Mouse (Mus musculus) hindbrain, embryonic 13.5 days (tissue): Measurements from ENCODE around the gene Lrmda. TPM values are rescaled to one million over a fixed set of nuclear protein-coding genes. Genes with fewer than 3 reads are reported as not detected.

ENCODE experiments used
- ATAC-seq: fragments of 200-750 bp; cut with Nextera tagmentation; 2 replicates; pipeline ENCODE4 v1.8.0; 2017; ENCODE audit warnings: moderate TSS enrichment; ENCODE audit not compliant: low FRiP score
- H3K27ac ChIP-seq: fragments of 300-500 bp; sonication (generic); 2 replicates; pipeline ENCODE4 v1.5.1; 2015; ENCODE audit warnings: inconsistent platforms, mild to moderate bottlenecking, moderate library complexity
- H3K27me3 ChIP-seq: fragments of 300-500 bp; sonication (generic); 2 replicates; pipeline ENCODE4 v1.6.1; 2015; ENCODE audit warnings: mild to moderate bottlenecking, inconsistent platforms
- H3K36me3 ChIP-seq: fragments of 300-500 bp; sonication (generic); 2 replicates; pipeline ENCODE4 v1.6.1; 2015; ENCODE audit warnings: mild to moderate bottlenecking, inconsistent platforms
- H3K4me1 ChIP-seq: fragments of 300-500 bp; sonication (generic); replicated peaks from 2 replicates; pipeline ENCODE4 v1.6.1; 2015; ENCODE audit warnings: inconsistent platforms
- H3K4me2 ChIP-seq: fragments of 300-500 bp; sonication (generic); 2 replicates; pipeline ENCODE4 v1.6.1; 2015; ENCODE audit warnings: inconsistent platforms, mild to moderate bottlenecking, moderate library complexity
- H3K4me3 ChIP-seq: fragments of 300-500 bp; sonication (generic); 2 replicates; pipeline ENCODE4 v1.5.1; 2015; ENCODE audit warnings: mild to moderate bottlenecking, inconsistent platforms
- H3K9ac ChIP-seq: fragments of 300-500 bp; sonication (generic); 2 replicates; pipeline ENCODE4 v1.6.1; 2015; ENCODE audit warnings: mild to moderate bottlenecking, inconsistent platforms
- H3K9me3 ChIP-seq: fragments of 300-500 bp; sonication (generic); 2 replicates; pipeline ENCODE4 v1.6.1; 2016; ENCODE audit warnings: inconsistent platforms
- WGBS: fragments of 180-500 bp; shearing (Covaris S2); methylation state at CpG from one replicate; pipeline ENCODE4 v1.1.7; 2015; 5-methylcytosine and 5-hydroxymethylcytosine counted together
- polyA plus RNA-seq: library from polyadenylated mRNA; unstranded; fragments of >200 nt; fragmentation: Nextera tagmentation; extraction: Ambion mirVana; gene quantifications from 2 replicates; pipeline ENCODE4 v1.2.1, GENCODE M21; 2015

Lrmda gene
- polyA plus RNA-seq, 1 experiment from 2014 or later = 0.16 TPM

DNA sequence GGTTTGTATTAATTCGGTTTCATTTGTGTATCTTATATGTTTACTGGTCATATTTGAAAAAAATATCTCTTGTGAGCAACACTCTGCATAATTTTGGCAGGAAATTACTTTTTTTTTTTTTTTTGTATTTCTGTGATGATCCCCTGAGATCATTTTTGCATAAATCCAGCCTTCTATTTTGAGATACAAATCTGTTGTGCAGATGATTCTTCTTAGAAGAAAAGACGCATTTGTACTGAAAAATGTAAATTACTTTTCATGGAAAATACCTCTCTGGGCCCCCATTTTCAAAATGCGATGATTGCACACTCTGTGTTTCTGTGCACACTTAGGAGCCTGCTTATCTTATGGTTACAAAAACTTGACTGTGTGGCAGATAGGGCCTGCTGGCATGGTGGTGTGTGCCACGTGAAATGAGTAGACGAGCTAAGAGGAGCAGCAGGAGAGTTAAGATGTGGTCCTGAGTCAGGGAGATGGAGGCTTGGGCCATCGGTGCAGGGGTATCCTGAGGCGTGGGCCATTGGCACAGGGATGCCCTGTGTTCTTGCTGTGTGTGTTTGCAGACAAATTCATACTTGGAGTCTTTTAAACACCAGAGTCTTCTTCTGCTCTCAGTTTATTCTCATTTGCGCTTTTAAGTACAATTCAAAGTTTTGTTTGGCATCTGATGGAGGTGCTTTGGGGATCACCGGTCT, 353.3 kb downstream of the Lrmda start:
- Histone ChIP-seq H3K9me3 (no peaks in the 10 kb centered on the region), H3K9ac (no peak overlapping the region), H3K4me3 (no peak overlapping the region), H3K27ac (no peak overlapping the region), H3K4me1 (no peaks in the 10 kb centered on the region), H3K4me2 (no peak overlapping the region), H3K36me3 (no peaks in the 10 kb centered on the region), H3K27me3 (no peaks in the 10 kb centered on the region)
- no peak for ATAC-seq
- 93% methylated on average over 9 of the region's 9 CpGs for WGBS

DNA sequence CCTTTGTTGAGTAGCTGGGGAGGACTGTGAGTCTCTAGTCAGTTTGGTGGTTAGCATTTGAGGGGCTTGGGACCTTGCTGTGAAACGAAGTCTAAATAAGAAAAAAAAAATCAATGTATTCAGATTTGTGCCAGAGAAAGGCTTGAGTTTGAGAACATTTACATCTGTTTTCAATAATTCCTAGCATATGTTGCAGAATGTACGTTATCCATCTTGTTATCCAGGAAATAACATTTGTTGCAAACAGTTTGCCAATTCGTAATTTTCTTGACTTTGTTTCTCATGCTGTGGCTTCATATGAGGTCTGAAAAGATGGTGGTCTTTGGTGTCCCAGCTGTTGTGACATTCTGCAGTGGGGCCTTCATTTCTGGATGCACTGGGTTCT, 353.8 kb downstream of the Lrmda start:
- Histone ChIP-seq H3K9ac (no peak overlapping the region), H3K4me2 (no peak overlapping the region), H3K9me3 (no peaks in the 10 kb centered on the region), H3K27ac (no peak overlapping the region), H3K4me3 (no peak overlapping the region), H3K4me1 (0 out of 2 replicates have a peak, but pooled peaks cover 2% of the 10 kb centered on the region), H3K36me3 (no peaks in the 10 kb centered on the region), H3K27me3 (no peaks in the 10 kb centered on the region)
- no peak for ATAC-seq
- WGBS = 87% methylated on average over 3 of the region's 3 CpGs

DNA sequence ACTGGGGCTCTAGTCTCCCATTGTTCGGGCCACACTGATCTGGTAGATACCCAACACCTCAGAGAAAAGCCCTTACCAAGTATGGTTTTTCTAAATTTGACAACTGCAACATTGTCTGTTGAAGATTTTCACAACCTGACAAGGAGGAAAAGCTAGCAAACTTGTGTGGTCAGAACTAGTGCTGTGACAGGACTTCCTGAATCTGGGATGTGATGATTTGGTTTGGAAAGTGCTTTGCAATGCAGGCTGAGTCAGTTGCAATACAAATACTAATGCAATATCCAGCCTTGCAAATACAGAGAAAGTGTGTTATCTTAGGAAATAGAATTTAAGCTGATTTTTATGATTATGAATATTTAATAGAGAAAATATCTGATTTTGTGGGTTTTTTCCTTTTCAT, 357.6 kb downstream of the Lrmda start:
- H3K9me3 ChIP-seq = no peaks in the 10 kb centered on the region
- H3K9ac ChIP-seq = no peak overlapping the region
- no peak overlapping the region for H3K27ac ChIP-seq
- no peak overlapping the region for H3K4me3 ChIP-seq
- 91% methylated on average over 1 of the region's 1 CpGs for WGBS
- H3K4me1 ChIP-seq = 0 out of 2 replicates have a peak, but pooled peaks cover 2% of the 10 kb centered on the region
- H3K27me3 ChIP-seq = no peaks in the 10 kb centered on the region
- H3K36me3 ChIP-seq = no peaks in the 10 kb centered on the region
- H3K4me2 ChIP-seq = no peak overlapping the region
- no peak for ATAC-seq

DNA sequence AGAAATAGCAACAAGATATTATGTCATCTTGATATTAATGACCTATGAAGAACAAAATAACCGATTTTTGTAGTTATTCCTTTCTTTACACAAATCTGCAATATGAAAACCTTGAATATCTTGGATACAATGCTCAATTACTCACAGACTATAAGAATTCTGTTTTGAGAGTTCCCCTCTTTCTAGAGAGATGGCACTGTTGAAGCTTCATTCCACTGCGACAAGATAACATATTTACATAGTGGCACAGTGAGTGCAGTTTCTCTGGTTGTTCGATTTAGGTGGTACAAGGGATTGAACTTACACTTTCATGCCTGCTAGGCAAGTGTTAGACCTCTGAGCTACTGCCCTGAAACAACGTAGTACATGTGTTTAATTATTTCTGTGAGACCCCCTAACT, 362.6 kb downstream of the Lrmda start:
- Histone ChIP-seq H3K4me1 (0 out of 2 replicates have a peak, but pooled peaks cover 2% of the 10 kb centered on the region), H3K9me3 (no peaks in the 10 kb centered on the region), H3K4me2 (no peak overlapping the region), H3K9ac (no peak overlapping the region), H3K4me3 (no peak overlapping the region), H3K36me3 (no peaks in the 10 kb centered on the region), H3K27me3 (no peaks in the 10 kb centered on the region), H3K27ac (no peak overlapping the region)
- no peak for ATAC-seq
- 83% methylated on average over 4 of the region's 4 CpGs for WGBS

DNA sequence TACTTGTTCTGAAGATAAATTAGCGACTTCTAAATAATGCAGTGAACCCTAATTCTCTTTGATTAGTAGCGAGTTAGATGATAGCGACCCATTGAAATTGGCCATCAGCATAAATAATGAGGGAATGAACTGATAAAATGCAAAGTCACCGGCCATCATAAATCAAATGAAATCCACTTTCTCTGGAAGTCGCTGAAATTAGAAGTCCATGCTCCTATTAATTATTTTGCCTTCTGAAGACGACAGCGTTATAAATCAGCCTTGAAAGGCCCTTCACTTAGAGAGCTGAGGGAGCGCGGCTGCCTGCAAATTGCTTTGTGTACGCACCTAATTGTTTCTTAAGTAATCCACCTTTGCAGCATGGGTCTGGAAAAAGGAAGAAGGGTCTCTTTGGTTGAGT, 374.1 kb downstream of the Lrmda start:
- Histone ChIP-seq H3K4me3 (no peak overlapping the region), H3K9me3 (no peaks in the 10 kb centered on the region), H3K36me3 (no peaks in the 10 kb centered on the region), H3K9ac (no peak overlapping the region), H3K27ac (no peak overlapping the region), H3K4me2 (no peak overlapping the region), H3K27me3 (no peaks in the 10 kb centered on the region), H3K4me1 (no peaks in the 10 kb centered on the region)
- ATAC-seq = no peak
- 49% methylated on average over 10 of the region's 10 CpGs for WGBS

DNA sequence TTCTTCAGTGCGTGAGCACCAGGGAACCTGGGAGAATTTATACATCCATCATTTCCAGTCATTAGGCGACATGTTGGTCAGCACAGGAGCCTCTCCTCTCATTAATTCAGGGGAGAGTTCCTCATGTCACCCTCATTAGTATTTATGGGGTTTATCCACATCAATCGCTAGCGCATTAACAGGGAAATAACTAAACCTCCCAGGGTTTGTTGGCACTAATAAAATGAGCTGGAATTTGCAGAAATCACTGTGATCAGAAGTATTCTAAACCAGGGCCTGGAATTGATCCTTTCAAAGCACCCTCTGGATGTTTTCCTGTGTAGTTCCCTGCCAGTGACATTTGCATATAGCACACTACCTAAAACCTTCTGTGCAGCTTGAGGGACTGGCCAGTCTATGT, 382.9 kb downstream of the Lrmda start:
- Histone ChIP-seq H3K9ac (no peak overlapping the region), H3K36me3 (no peaks in the 10 kb centered on the region), H3K9me3 (no peaks in the 10 kb centered on the region), H3K27me3 (0 out of 2 replicates have a peak, but pooled peaks cover 3% of the 10 kb centered on the region), H3K4me1 (peaks cover 16% of the 10 kb centered on the region; the same call in 1 of the 2 replicates), H3K4me2 (no peak overlapping the region), H3K4me3 (no peak overlapping the region), H3K27ac (no peak overlapping the region)
- 38% methylated on average over 4 of the region's 4 CpGs for WGBS
- no peak for ATAC-seq

DNA sequence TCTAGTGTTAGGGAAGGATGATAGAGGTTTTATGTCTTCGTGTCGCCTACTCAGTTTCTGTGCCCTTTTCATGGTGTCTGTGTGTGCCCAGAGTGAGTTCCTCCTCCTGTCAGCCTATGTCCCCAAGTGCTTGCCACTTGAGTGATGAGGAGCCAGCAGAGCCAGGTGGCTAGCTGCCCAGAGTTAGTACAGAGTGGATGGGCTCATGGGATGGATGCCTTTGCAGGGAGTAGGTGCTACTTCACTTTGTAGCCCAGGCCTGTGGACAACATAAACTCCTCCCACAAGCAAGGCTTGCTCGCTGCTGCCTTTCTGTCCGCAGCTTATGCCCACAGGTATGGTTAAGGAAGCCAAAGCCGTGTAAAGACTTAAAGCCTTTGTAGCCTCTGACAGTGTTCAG, 387.1 kb downstream of the Lrmda start:
- WGBS = 84% methylated on average over 5 of the region's 5 CpGs
- no peak for ATAC-seq
- Histone ChIP-seq H3K36me3 (no peaks in the 10 kb centered on the region), H3K9ac (no peak overlapping the region), H3K27me3 (0 out of 2 replicates have a peak, but pooled peaks cover 3% of the 10 kb centered on the region), H3K27ac (no peak overlapping the region), H3K9me3 (no peaks in the 10 kb centered on the region), H3K4me2 (no peak overlapping the region), H3K4me1 (peaks cover 16% of the 10 kb centered on the region; the same call in 1 of the 2 replicates), H3K4me3 (no peak overlapping the region)

DNA sequence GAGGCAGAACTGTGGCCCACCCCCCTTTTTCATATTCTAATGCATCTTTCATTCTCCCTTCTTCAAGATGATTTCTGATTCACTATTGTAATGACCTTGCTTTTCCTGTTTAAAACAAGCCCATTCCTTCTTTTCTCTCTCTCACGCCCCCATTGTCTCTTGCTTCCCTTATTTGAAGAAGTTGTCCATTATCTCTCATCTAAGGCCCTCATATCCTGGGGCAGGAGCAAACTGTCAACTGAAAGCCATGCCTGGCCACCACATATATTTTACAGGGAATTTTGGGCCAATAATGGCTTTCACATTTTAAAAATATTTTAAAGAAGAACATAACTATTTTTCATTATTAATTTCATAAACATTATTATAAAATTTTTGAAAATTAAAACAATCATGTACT, 391.3 kb downstream of the Lrmda start:
- no peak overlapping the region for H3K9ac ChIP-seq
- no peak overlapping the region for H3K27ac ChIP-seq
- H3K9me3 ChIP-seq = no peaks in the 10 kb centered on the region
- 87% methylated on average over 1 of the region's 1 CpGs for WGBS
- H3K4me2 ChIP-seq = no peak overlapping the region
- H3K36me3 ChIP-seq = no peaks in the 10 kb centered on the region
- no peak overlapping the region for H3K4me3 ChIP-seq
- H3K27me3 ChIP-seq = no peaks in the 10 kb centered on the region
- no peak for ATAC-seq
- 0 out of 2 replicates have a peak, but pooled peaks cover 5% of the 10 kb centered on the region for H3K4me1 ChIP-seq

DNA sequence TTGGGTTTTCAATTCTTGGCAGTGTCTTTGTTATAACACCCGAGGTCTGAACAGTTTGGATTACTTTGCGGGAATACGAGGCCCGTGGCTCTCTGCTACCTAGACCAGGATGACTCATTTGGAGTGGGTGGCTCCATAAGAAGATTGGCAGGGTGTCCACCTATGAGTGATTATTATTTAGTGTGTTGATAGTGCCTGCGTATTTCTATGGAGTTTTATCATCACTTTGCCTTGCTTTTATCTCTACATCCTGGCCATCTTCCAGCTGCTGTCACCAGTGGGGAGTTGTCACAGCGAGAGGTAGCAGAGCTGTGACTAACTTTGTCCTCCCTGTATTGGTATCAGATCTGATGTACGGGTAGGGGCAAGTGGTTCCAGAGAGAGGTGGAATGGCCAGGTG, 393.7 kb downstream of the Lrmda start:
- Histone ChIP-seq H3K4me1 (no peaks in the 10 kb centered on the region), H3K36me3 (no peaks in the 10 kb centered on the region), H3K4me2 (no peak overlapping the region), H3K9me3 (no peaks in the 10 kb centered on the region), H3K27me3 (no peaks in the 10 kb centered on the region), H3K27ac (no peak overlapping the region), H3K4me3 (no peak overlapping the region), H3K9ac (no peak overlapping the region)
- 83% methylated on average over 7 of the region's 7 CpGs for WGBS
- no peak for ATAC-seq

DNA sequence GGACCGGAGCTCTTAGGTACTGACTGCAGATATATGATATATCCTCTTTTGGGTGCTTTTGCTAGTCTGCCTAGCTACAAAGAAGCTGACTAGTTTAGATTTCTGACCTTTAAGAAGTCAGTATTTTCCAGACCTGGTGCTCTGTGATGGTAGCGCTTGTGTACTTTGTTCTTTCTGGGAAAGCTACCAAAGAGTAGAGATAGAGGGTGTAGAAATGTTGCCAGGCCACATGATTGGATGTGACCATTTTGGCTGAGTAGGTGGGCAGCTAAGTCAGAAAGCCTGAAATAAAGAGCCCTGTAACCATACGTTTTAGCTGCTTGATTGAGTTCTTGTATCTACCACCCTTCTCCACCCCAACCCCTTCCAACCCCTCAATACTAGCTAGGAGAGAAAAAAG, 398.2 kb downstream of the Lrmda start:
- H3K36me3 ChIP-seq = no peaks in the 10 kb centered on the region
- H3K9me3 ChIP-seq = no peaks in the 10 kb centered on the region
- H3K27me3 ChIP-seq = no peaks in the 10 kb centered on the region
- no peak overlapping the region for H3K27ac ChIP-seq
- no peak overlapping the region for H3K4me3 ChIP-seq
- H3K4me2 ChIP-seq = no peak overlapping the region
- no peak overlapping the region for H3K9ac ChIP-seq
- no peaks in the 10 kb centered on the region for H3K4me1 ChIP-seq
- ATAC-seq = no peak
- 90% methylated on average over 3 of the region's 3 CpGs for WGBS

DNA sequence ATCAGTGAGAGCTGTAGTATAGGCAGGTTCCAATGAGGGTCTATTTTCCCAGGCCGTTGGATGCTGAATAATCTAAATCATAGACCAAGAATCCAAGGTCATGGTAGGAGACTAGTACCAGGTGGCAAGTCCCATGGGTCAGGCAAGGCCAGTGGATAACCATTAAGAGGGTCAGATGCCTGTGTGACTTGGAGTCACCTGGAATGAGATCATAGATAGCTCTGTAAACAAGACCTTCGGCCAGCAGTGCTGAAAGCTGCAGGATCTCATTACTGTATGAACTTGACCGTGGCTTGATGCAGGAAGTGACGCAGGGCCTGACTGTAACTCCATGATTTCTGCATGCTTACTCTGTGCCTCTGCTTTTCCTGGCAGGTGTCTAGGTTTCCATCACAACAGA, 402.2 kb downstream of the Lrmda start:
- WGBS = 79% methylated on average over 4 of the region's 4 CpGs
- H3K9ac ChIP-seq = no peak overlapping the region
- no peaks in the 10 kb centered on the region for H3K27me3 ChIP-seq
- no peak overlapping the region for H3K27ac ChIP-seq
- H3K4me3 ChIP-seq = no peak overlapping the region
- H3K9me3 ChIP-seq = no peaks in the 10 kb centered on the region
- ATAC-seq = no peak
- H3K4me1 ChIP-seq = no peaks in the 10 kb centered on the region
- H3K36me3 ChIP-seq = no peaks in the 10 kb centered on the region
- H3K4me2 ChIP-seq = no peak overlapping the region

DNA sequence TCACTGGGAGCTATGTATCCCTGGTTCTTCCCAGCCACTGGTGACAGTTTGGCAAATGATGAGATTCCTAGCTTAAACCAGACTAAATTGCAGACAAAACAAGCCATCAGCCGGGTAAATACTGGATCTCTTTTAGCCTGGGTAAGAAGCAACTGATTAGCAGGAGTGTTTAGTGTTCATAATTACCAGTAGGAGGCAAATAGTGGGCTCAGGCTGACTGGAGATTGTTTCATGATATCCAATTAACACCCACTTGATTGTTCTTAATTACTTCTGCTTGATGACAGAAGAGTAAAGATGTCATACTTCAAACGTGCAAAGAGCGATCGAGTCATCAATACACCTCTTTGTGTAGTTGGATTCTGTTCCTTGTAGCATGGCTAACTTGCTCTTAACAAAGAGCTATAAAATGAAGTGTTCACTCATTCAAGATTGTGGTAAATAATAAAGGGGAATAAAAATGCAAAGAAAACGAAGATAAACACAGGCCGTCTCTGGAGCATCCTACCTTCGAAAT, 405.6 kb downstream of the Lrmda start:
- Histone ChIP-seq H3K4me2 (no peak overlapping the region), H3K4me1 (no peaks in the 10 kb centered on the region), H3K27me3 (no peaks in the 10 kb centered on the region), H3K9ac (no peak overlapping the region), H3K4me3 (no peak overlapping the region), H3K36me3 (no peaks in the 10 kb centered on the region), H3K27ac (no peak overlapping the region), H3K9me3 (no peaks in the 10 kb centered on the region)
- ATAC-seq = no peak
- 76% methylated on average over 7 of the region's 7 CpGs for whole genome bisulfite sequencing

DNA sequence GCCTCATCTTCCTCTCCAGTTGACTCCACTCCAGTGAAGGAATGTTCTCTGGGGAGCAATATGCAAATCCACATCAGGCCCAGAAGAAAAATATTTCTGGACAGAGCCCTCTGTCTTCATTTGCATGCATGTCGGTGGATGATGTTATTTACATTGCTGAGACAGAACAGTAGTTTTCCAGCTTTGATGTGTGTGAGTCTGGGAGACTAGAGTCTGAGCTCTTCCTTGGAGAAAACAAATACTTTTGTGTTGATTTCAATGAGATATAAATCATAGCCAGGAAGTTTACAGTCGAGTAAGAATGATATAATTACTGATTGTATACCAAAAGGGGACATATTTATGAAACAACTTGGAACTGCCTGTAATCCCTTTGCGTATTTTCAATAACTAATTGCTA, 415.9 kb downstream of the Lrmda start:
- Histone ChIP-seq H3K4me1 (peaks cover 16% of the 10 kb centered on the region), H3K4me2 (no peak overlapping the region), H3K27ac (no peak overlapping the region), H3K9ac (no peak overlapping the region), H3K27me3 (no peaks in the 10 kb centered on the region), H3K9me3 (no peaks in the 10 kb centered on the region), H3K36me3 (no peaks in the 10 kb centered on the region), H3K4me3 (no peak overlapping the region)
- 58% methylated on average over 3 of the region's 3 CpGs for WGBS
- no peak for ATAC-seq
